In genomic region chr16:16498798-16499197, GRCm38 (mm10) we compare ENCODE assay signal across 10 mouse cellular contexts.
A peak's percentile ranks its signal among the peaks of the same experiment; 100 is the strongest.
DNase-seq lines count a peak whose midpoint lies in the region; TF ChIP-seq lines count a peak whose summit lies in the region.
"Had no signal": no experiment of that assay in that cellular context is flagged by ENCODE, and none has a peak within 500 bp of the region (broad histone marks: within the 10 kb centered on the region; RNA-seq: fewer than 3 reads in every experiment).

No protein-coding gene starts in this region.

- H3K27ac ChIP-seq in limb, embryonic 10.5 days = no peak overlapping the region
- H3K27ac ChIP-seq: neural tube, embryonic 12.5 days had no signal

- H3K4me3 ChIP-seq in limb, embryonic 10.5 days = no peak overlapping the region
- H3K4me3 ChIP-seq: neural tube, embryonic 12.5 days had no signal

- no peak for TF ChIP-seq POLR2A in brain, embryonic 14.5 days (IDR thresholded peaks at IDR 0.05; ENCODE audit: borderline replicate concordance, extremely low read depth, insufficient read depth, insufficient read length, poor library complexity, severe bottlenecking)

- H3K4me1 ChIP-seq in limb, embryonic 10.5 days = no peaks in the 10 kb centered on the region
- H3K4me1 ChIP-seq: neural tube, embryonic 12.5 days had no signal

- H3K36me3 ChIP-seq in limb, embryonic 10.5 days = no peaks in the 10 kb centered on the region
- H3K36me3 ChIP-seq: G1E had no signal

- no peak for TF ChIP-seq CTCF in brain, embryonic 14.5 days (IDR thresholded peaks at IDR 0.05; ENCODE audit: borderline replicate concordance, extremely low read depth, insufficient read depth, insufficient read length)

- peak; percentile 24 for DNase-seq in kidney, adult 9 months
- no peak for DNase-seq in kidney, postnatal 10 days
- peak; percentile 61 for DNase-seq in brain, embryonic 14.5 days (ENCODE audit: low read depth)
- DNase-seq in cerebellum, postnatal 10 days = peak; percentile 67 to 78
- DNase-seq in heart, postnatal 14 days = peak; percentile 68 to 76
- DNase-seq in left cerebral cortex, postnatal 36 days (ENCODE audit: low spot score in 2 of 2) = no peak
- no peak for DNase-seq in limb, embryonic 10.5 days (ENCODE audit: low spot score)
- DNase-seq: thymus, postnatal 36 days had no signal

- H3K9me3 ChIP-seq in limb, embryonic 10.5 days (replicated peaks) = no peaks in the 10 kb centered on the region
- H3K9me3 ChIP-seq: G1E; neural tube, embryonic 12.5 days had no signal

- no peaks in the 10 kb centered on the region for H3K27me3 ChIP-seq in limb, embryonic 10.5 days (ENCODE audit: low read depth, poor library complexity, severe bottlenecking)
- H3K27me3 ChIP-seq: neural tube, embryonic 12.5 days had no signal

- intact Hi-C loops in heart, postnatal 14 days (cut with DNase I) = no loop called here
- intact Hi-C loops in left cerebral cortex, postnatal 36 days (cut with DNase I) = no loop called here

Comparison
In these comparisons a context has a peak if more than half of its experiments do, and no peak if none do; other contexts are left out.
1. DNase-seq: peak in kidney, adult 9 months (single experiment), brain, embryonic 14.5 days (single experiment), cerebellum, postnatal 10 days (2 of 2) and heart, postnatal 14 days (2 of 2); none in kidney, postnatal 10 days (single experiment), left cerebral cortex, postnatal 36 days (0 of 2) and limb, embryonic 10.5 days (single experiment).